Mouse (Mus musculus) adrenal gland, postnatal 25 days (tissue): ENCODE results near the gene Rsph3b. TPM values are rescaled to one million over a fixed set of nuclear protein-coding genes. Genes with fewer than 3 reads are reported as not detected.
A peak's percentile ranks its signal among the peaks of the same experiment; 100 is the strongest.
"Not testable (repeated sequence)": the region's sequence is repeated elsewhere in the genome, so short reads cannot be mapped to it uniquely, and the experiment has no call there.

ENCODE experiments used
- DNase-seq: peaks from one replicate; pipeline ENCODE4 v3.0.0; 2021; ENCODE audit warnings: mixed read lengths
- long read RNA-seq: library from polyadenylated mRNA; stranded (forward); transcript quantifications from one replicate; pipeline ENCODE4 v2.0.0, GENCODE M21; 2021
- total RNA-seq: library from RNA; stranded (reverse); gene quantifications from 2 replicates; pipeline ENCODE4 v1.2.3, GENCODE M21; 2021

Rsph3b gene
- 45.2 and 47.3 TPM in 2 replicates for total RNA-seq
- long read RNA-seq, transcript Rsph3b-202 (8 exons, 2,243 nt) = major isoform, 66 of 76 reads
- long read RNA-seq, partial matches to known transcripts = 4 of 76 reads
- long read RNA-seq, other reads (novel, unspliced or antisense) = 6 of 76 reads

- peak; percentile 86 for DNase-seq
Measured at GRCm38 (mm10) chr17:6947984-6948768, at the start of gene Rsph3b. Rsph3b (minus strand) TSS chr17:6948682.

GRCm38 (mm10) chr17:6997778-6998490, 49.5 kb upstream of the Rsph3b start:
- DNase-seq = not testable (repeated sequence)

GRCm38 (mm10) chr17:6996826-6997225, 48.3 kb upstream of the Rsph3b start:
- DNase-seq = not testable (repeated sequence)

- not testable (repeated sequence) for DNase-seq
Measured at GRCm38 (mm10) chr17:6995504-6995903, 47.0 kb upstream of the Rsph3b start.

GRCm38 (mm10) chr17:6986118-6986517, 37.6 kb upstream of the Rsph3b start:
- not testable (repeated sequence) for DNase-seq

GRCm38 (mm10) chr17:6980144-6980543, 31.7 kb upstream of the Rsph3b start:
- not testable (repeated sequence) for DNase-seq

- not testable (repeated sequence) for DNase-seq
Measured at GRCm38 (mm10) chr17:6979380-6979779, 30.9 kb upstream of the Rsph3b start.

GRCm38 (mm10) chr17:6978287-6979248, 30.1 kb upstream of the Rsph3b start, which contains the start of gene Gm49721:
Gm49721 (plus strand) TSS chr17:6978904.
- DNase-seq = peak; percentile 61

- not testable (repeated sequence) for DNase-seq
Measured at GRCm38 (mm10) chr17:6974985-6975384, 26.5 kb upstream of the Rsph3b start.

GRCm38 (mm10) chr17:6972836-6973396, 24.4 kb upstream of the Rsph3b start:
- not testable (repeated sequence) for DNase-seq

- not testable (repeated sequence) for DNase-seq
Measured at GRCm38 (mm10) chr17:6971238-6971637, 22.8 kb upstream of the Rsph3b start.

- not testable (repeated sequence) for DNase-seq
Measured at GRCm38 (mm10) chr17:6970334-6970733, 21.9 kb upstream of the Rsph3b start, which contains the start of gene Rnaset2b. Rnaset2b (plus strand) TSS chr17:6970634.

GRCm38 (mm10) chr17:6967673-6968072, 19.2 kb upstream of the Rsph3b start:
- not testable (repeated sequence) for DNase-seq

- DNase-seq = not testable (repeated sequence)
Measured at GRCm38 (mm10) chr17:6965364-6965763, 16.9 kb upstream of the Rsph3b start.

GRCm38 (mm10) chr17:6962936-6963335, 14.5 kb upstream of the Rsph3b start:
- DNase-seq = not testable (repeated sequence)

GRCm38 (mm10) chr17:6962339-6962738, 13.9 kb upstream of the Rsph3b start:
- not testable (repeated sequence) for DNase-seq

- DNase-seq = not testable (repeated sequence)
Measured at GRCm38 (mm10) chr17:6961181-6962000, 12.9 kb upstream of the Rsph3b start.

- DNase-seq = not testable (repeated sequence)
Measured at GRCm38 (mm10) chr17:6960776-6961175, 12.3 kb upstream of the Rsph3b start, which contains the start of gene Tagap1. Tagap1 (minus strand) TSS chr17:6961156.

GRCm38 (mm10) chr17:6960349-6960748, 11.9 kb upstream of the Rsph3b start:
- DNase-seq = not testable (repeated sequence)
